Mouse (Mus musculus): ENCODE data around the gene Smyd3. TPM values are rescaled to one million over a fixed set of nuclear protein-coding genes. Genes with fewer than 3 reads are reported as not detected.

The Smyd3 gene
- polyA plus RNA-seq, 1 experiment from 2014 or later, result 18.2 TPM

GRCm38 (mm10) chr1:179142177-179142576 is 375.7 kb downstream of the Smyd3 start:
- ATAC-seq, result peak; percentile 65

GRCm38 (mm10) chr1:179141071-179141650 is 376.7 kb downstream of the Smyd3 start:
- Histone ChIP-seq H3K4me2 (ENCODE audit: low read length) (no peak overlapping the region), H3K27me3 (replicated peaks; ENCODE audit: control insufficient read depth, insufficient read depth, low read length) (0 out of 2 replicates have a peak, but pooled peaks cover 6% of the 10 kb centered on the region), H3K9ac (ENCODE audit: low read length) (no peak overlapping the region), H3K4me1 (ENCODE audit: control insufficient read depth, insufficient read depth, low read length) (peaks cover 4% of the 10 kb centered on the region; the same call in 1 of the 2 replicates), H3K36me3 (ENCODE audit: control insufficient read depth, insufficient read depth, low read length) (no peaks in the 10 kb centered on the region), H3K9me3 (replicated peaks; ENCODE audit: control insufficient read depth, low read length) (no peaks in the 10 kb centered on the region), H3K4me3 (ENCODE audit: low read depth, low read length) (no peak overlapping the region), H3K27ac (ENCODE audit: low read depth, low read length) (no peak overlapping the region)
- 70% methylated on average over 12 of the region's 12 CpGs for WGBS
- ATAC-seq (no peak), DNase-seq (ENCODE audit: low spot score) (no peak)

More at GRCm38 (mm10) chr1:179142177-179142576, 375.7 kb downstream of the Smyd3 start:
- no peak overlapping the region for H3K9ac ChIP-seq (ENCODE audit: low read length)
- 52% methylated on average over 3 of the region's 3 CpGs for WGBS
- H3K27me3 ChIP-seq (replicated peaks; ENCODE audit: control insufficient read depth, insufficient read depth, low read length), result 0 out of 2 replicates have a peak, but pooled peaks cover 6% of the 10 kb centered on the region
- H3K36me3 ChIP-seq (ENCODE audit: control insufficient read depth, insufficient read depth, low read length), result no peaks in the 10 kb centered on the region
- no peak overlapping the region for H3K4me3 ChIP-seq (ENCODE audit: low read depth, low read length)
- no peak overlapping the region for H3K27ac ChIP-seq (ENCODE audit: low read depth, low read length)
- H3K4me1 ChIP-seq (ENCODE audit: control insufficient read depth, insufficient read depth, low read length), result no peaks in the 10 kb centered on the region
- no peak overlapping the region for H3K4me2 ChIP-seq (ENCODE audit: low read length)
- peak; percentile 78 for DNase-seq (ENCODE audit: low spot score)
- no peaks in the 10 kb centered on the region for H3K9me3 ChIP-seq (replicated peaks; ENCODE audit: control insufficient read depth, low read length)

DNA sequence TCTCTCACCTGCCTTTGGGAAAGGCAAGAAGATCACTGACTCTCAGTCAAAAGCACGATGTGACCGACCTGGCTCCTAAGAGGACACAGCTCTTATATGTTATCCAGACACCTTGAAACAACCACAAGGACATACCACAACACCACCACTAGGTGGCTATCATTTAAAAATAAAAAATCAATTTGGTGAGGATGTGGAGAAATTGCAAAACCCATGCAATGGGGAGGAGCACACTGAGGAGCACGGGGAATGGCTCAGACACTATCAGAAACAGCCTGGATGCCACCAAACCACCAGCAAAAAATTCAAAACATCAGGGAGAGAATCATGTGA is 380.7 kb downstream of the Smyd3 start:
- peaks cover 6% of the 10 kb centered on the region; the same call in 1 of the 2 replicates for H3K27me3 ChIP-seq (replicated peaks; ENCODE audit: control insufficient read depth, insufficient read depth, low read length)
- H3K4me2 ChIP-seq (ENCODE audit: low read length), result no peak overlapping the region
- H3K36me3 ChIP-seq (ENCODE audit: control insufficient read depth, insufficient read depth, low read length), result no peaks in the 10 kb centered on the region
- no peak for DNase-seq (ENCODE audit: low spot score)
- H3K4me1 ChIP-seq (ENCODE audit: control insufficient read depth, insufficient read depth, low read length), result peaks cover 4% of the 10 kb centered on the region; the same call in 1 of the 2 replicates
- no peaks in the 10 kb centered on the region for H3K9me3 ChIP-seq (replicated peaks; ENCODE audit: control insufficient read depth, low read length)
- H3K4me3 ChIP-seq (ENCODE audit: low read depth, low read length), result no peak overlapping the region
- WGBS, result 68% methylated on average over 3 of the region's 3 CpGs
- no peak overlapping the region for H3K27ac ChIP-seq (ENCODE audit: low read depth, low read length)
- no peak overlapping the region for H3K9ac ChIP-seq (ENCODE audit: low read length)
- no peak for ATAC-seq

- WGBS, result 53% methylated on average over 14 of the region's 14 CpGs
- Histone ChIP-seq H3K4me3 (ENCODE audit: low read depth, low read length) (no peak overlapping the region), H3K27me3 (replicated peaks; ENCODE audit: control insufficient read depth, insufficient read depth, low read length) (peaks cover 6% of the 10 kb centered on the region; the same call in 1 of the 2 replicates), H3K9me3 (replicated peaks; ENCODE audit: control insufficient read depth, low read length) (no peaks in the 10 kb centered on the region), H3K4me1 (ENCODE audit: control insufficient read depth, insufficient read depth, low read length) (peaks cover 4% of the 10 kb centered on the region; the same call in 1 of the 2 replicates), H3K27ac (ENCODE audit: low read depth, low read length) (no peak overlapping the region), H3K9ac (ENCODE audit: low read length) (no peak overlapping the region), H3K4me2 (ENCODE audit: low read length) (no peak overlapping the region), H3K36me3 (ENCODE audit: control insufficient read depth, insufficient read depth, low read length) (no peaks in the 10 kb centered on the region)
- peak; percentile 40; the same call in 1 of the 2 replicates for ATAC-seq
- DNase-seq (ENCODE audit: low spot score), result peak; percentile 57
These were observed 381.2 kb downstream of the Smyd3 start for GRCm38 (mm10) chr1:179136461-179137144.

- Histone ChIP-seq H3K27me3 (replicated peaks; ENCODE audit: control insufficient read depth, insufficient read depth, low read length) (no peaks in the 10 kb centered on the region), H3K27ac (ENCODE audit: low read depth, low read length) (no peak overlapping the region), H3K9ac (ENCODE audit: low read length) (no peak overlapping the region), H3K9me3 (replicated peaks; ENCODE audit: control insufficient read depth, low read length) (no peaks in the 10 kb centered on the region), H3K4me3 (ENCODE audit: low read depth, low read length) (no peak overlapping the region), H3K4me1 (ENCODE audit: control insufficient read depth, insufficient read depth, low read length) (no peaks in the 10 kb centered on the region), H3K36me3 (ENCODE audit: control insufficient read depth, insufficient read depth, low read length) (no peaks in the 10 kb centered on the region), H3K4me2 (ENCODE audit: low read length) (no peak overlapping the region)
- DNase-seq (ENCODE audit: low spot score), result no peak
- ATAC-seq, result no peak
- 92% methylated on average over 5 of the region's 5 CpGs for WGBS
These were observed 387.8 kb downstream of the Smyd3 start for GRCm38 (mm10) chr1:179129995-179130394.

DNA sequence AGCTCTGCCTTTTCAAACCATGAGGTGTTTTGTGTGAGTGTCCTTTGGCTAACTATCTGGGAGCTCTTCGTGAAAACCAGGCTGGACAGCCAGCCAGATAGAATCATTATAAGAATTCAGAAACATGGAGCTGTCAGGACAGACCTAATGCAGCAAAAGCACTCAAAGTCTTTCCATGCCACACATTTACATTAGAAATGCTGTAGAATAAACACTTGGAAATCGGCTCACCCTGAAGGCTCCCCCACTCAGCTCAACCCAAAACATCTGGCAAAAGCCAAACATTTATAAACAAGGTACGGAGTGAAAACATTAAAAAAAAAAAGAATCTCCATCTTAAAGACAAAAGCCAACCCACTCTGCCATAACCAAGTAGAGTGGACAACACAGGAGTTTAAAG is 391.6 kb downstream of the Smyd3 start:
- WGBS, result 70% methylated on average over 3 of the region's 3 CpGs
- no peak overlapping the region for H3K27ac ChIP-seq (ENCODE audit: low read depth, low read length)
- H3K4me3 ChIP-seq (ENCODE audit: low read depth, low read length), result no peak overlapping the region
- no peaks in the 10 kb centered on the region for H3K36me3 ChIP-seq (ENCODE audit: control insufficient read depth, insufficient read depth, low read length)
- ATAC-seq (no peak), DNase-seq (ENCODE audit: low spot score) (no peak)
- no peaks in the 10 kb centered on the region for H3K27me3 ChIP-seq (replicated peaks; ENCODE audit: control insufficient read depth, insufficient read depth, low read length)
- H3K9ac ChIP-seq (ENCODE audit: low read length), result no peak overlapping the region
- H3K9me3 ChIP-seq (replicated peaks; ENCODE audit: control insufficient read depth, low read length), result no peaks in the 10 kb centered on the region
- H3K4me1 ChIP-seq (ENCODE audit: control insufficient read depth, insufficient read depth, low read length), result peaks cover 3% of the 10 kb centered on the region; the same call in 1 of the 2 replicates
- no peak overlapping the region for H3K4me2 ChIP-seq (ENCODE audit: low read length)

DNA sequence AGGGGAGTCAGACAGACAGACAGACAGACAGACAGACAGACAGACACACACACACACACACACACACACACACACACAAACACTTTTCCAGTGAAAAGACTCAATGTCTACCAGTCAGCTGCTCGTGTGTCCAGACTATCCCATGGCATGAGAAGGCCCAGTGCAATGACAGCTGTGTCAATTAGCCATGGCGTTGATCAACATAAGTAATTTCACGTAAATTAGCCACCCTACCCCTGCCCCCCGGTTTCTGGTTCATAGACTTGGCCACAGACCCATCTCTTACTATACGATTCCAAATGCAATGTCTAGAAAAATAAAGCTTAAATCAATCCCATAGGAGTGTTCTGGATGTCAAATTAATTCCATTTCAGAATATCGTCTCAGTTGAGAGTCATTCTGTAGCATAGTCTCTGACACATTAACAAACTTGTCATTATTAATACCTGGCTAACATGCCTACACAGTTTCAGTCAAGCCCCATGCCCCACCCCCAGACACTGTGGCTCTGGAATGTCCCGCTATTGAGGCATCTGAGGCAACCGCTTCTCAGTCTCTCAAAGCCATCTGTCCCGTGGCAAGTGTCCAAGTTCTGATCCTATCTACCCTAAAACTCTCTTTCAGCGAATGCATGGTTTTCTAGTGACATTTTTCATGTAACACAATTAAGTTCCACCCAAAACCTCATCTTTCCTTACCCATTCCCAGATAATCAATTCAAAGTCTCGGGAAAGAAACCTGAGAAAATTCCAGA is 395.2 kb downstream of the Smyd3 start:
- Histone ChIP-seq H3K9me3 (replicated peaks; ENCODE audit: control insufficient read depth, low read length) (no peaks in the 10 kb centered on the region), H3K27me3 (replicated peaks; ENCODE audit: control insufficient read depth, insufficient read depth, low read length) (no peaks in the 10 kb centered on the region; the same call in 1 of the 2 replicates), H3K4me3 (ENCODE audit: low read depth, low read length) (no peak overlapping the region), H3K36me3 (ENCODE audit: control insufficient read depth, insufficient read depth, low read length) (no peaks in the 10 kb centered on the region), H3K4me1 (ENCODE audit: control insufficient read depth, insufficient read depth, low read length) (peaks cover 6% of the 10 kb centered on the region), H3K9ac (ENCODE audit: low read length) (no peak overlapping the region), H3K4me2 (ENCODE audit: low read length) (no peak overlapping the region), H3K27ac (ENCODE audit: low read depth, low read length) (no peak overlapping the region)
- WGBS, result 65% methylated on average over 11 of the region's 11 CpGs
- ATAC-seq, result peak; percentile 48; the same call in 1 of the 2 replicates
- DNase-seq (ENCODE audit: low spot score), result peak; percentile 74

- Histone ChIP-seq H3K4me2 (ENCODE audit: low read length) (no peak overlapping the region), H3K27ac (ENCODE audit: low read depth, low read length) (no peak overlapping the region), H3K9ac (ENCODE audit: low read length) (no peak overlapping the region), H3K4me3 (ENCODE audit: low read depth, low read length) (no peak overlapping the region), H3K27me3 (replicated peaks; ENCODE audit: control insufficient read depth, insufficient read depth, low read length) (no peaks in the 10 kb centered on the region; the same call in 1 of the 2 replicates), H3K9me3 (replicated peaks; ENCODE audit: control insufficient read depth, low read length) (no peaks in the 10 kb centered on the region), H3K36me3 (ENCODE audit: control insufficient read depth, insufficient read depth, low read length) (no peaks in the 10 kb centered on the region), H3K4me1 (ENCODE audit: control insufficient read depth, insufficient read depth, low read length) (peaks cover 6% of the 10 kb centered on the region)
- ATAC-seq, result no peak
- WGBS, result 37% methylated on average over 9 of the region's 9 CpGs
- no peak for DNase-seq (ENCODE audit: low spot score)
These were observed 397.4 kb downstream of the Smyd3 start for GRCm38 (mm10) chr1:179120217-179120966.

Data from forebrain, embryonic 14.5 days (tissue).